Mouse (Mus musculus): Measurements from ENCODE around the gene Zfp174.

DNA sequence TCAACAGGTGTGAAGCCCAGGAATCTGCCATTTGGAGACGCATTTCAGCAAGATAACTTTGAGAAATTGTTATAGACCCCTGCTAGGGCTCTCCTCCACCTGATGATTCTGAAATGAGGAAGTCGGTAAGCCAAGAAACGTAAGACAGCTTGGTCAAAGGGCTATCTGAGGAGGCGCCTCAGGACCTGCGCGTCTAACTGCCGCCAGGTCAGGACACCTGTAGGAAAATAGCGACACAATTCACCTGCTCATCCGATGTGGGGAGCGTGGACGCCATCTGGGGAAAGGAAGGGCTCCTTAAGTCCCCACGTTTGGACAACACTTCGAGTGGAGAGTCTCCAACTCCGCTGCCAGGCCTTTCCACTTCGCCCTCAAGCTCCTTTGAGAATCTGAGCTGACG is 24.7 kb downstream of the Zfp174 start:
- TF ChIP-seq POLR2A (IDR thresholded peaks at IDR 0.05; ENCODE audit: extremely low read depth, insufficient read depth, low read length) (no peak), CTCF (IDR thresholded peaks at IDR 0.05; ENCODE audit: low read depth, low read length) (no peak)
